1 mouse cellular context compared by ENCODE assay signal in the genomic region with DNA sequence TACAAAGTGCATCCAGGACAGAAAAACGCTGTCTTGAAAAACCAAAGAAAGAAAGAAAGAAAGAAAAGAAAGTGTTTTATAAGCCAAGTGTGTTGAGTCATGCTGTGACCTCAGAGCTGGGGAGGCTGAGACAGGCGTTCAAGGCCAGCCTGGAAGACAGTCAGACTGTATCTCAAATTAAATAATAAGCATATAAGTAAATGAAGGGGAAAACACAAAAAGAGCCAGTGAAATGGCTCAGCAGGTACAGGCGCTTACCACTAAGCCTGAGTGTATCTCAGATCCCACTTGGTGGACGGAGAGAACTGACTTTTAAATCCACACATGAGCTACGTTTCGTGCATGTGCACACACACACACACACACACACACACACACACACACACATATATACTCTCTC.
TF ChIP-seq lines count a peak whose summit lies in the region.

No protein-coding gene starts in this region.

TF ChIP-seq in MEL, 35 proteins besides CTCF, POLR2A, EP300 and RAD21:
- TF ChIP-seq GABPA (IDR thresholded peaks at IDR 0.05; ENCODE audit: low read depth, low read length) (no peak), TCF12 (IDR thresholded peaks at IDR 0.05; ENCODE audit: low read depth, low read length) (no peak), TAL1 (IDR thresholded peaks at IDR 0.05; ENCODE audit: low read length) (no peak), USF1 (IDR thresholded peaks at IDR 0.05; ENCODE audit: low read depth, low read length) (no peak), TBP (IDR thresholded peaks at IDR 0.05; ENCODE audit: low read depth, low read length) (no peak), SMC3 (IDR thresholded peaks at IDR 0.05; ENCODE audit: low read depth, low read length) (no peak), USF2 (IDR thresholded peaks at IDR 0.05; ENCODE audit: borderline replicate concordance in 1 of 2, insufficient read depth in 1 of 2, low read depth in 1 of 2, low read length in 2 of 2) (no peak), ZNF384 (IDR thresholded peaks at IDR 0.05; ENCODE audit: low read depth, low read length) (no peak), ZC3H11A (IDR thresholded peaks at IDR 0.05; ENCODE audit: low read depth, low read length) (no peak), KAT2A (conservative IDR thresholded peaks at IDR 0.05; ENCODE audit: low read depth, low read length) (no peak), MEF2A (IDR thresholded peaks at IDR 0.05; ENCODE audit: extremely low read depth, insufficient replicate concordance, low read depth, low read length, poor library complexity, severe bottlenecking) (no peak), CHD2 (IDR thresholded peaks at IDR 0.05; ENCODE audit: low read length) (no peak), UBTF (IDR thresholded peaks at IDR 0.05; ENCODE audit: borderline replicate concordance, insufficient read depth, low read depth, low read length) (no peak), GATA1 (IDR thresholded peaks at IDR 0.05; ENCODE audit: low read depth, low read length) (no peak), HCFC1 (IDR thresholded peaks at IDR 0.05; ENCODE audit: low read depth, low read length) (no peak), MXI1 (IDR thresholded peaks at IDR 0.05; ENCODE audit: low read depth, low read length) (no peak), SIN3A (IDR thresholded peaks at IDR 0.05; ENCODE audit: low read length) (no peak), ZMIZ1 (IDR thresholded peaks at IDR 0.05; ENCODE audit: low read depth, low read length) (no peak), NELFE (IDR thresholded peaks at IDR 0.05; ENCODE audit: low read depth, low read length) (no peak)
